Mouse (Mus musculus): ENCODE results near the gene Itpr2. TPM values are rescaled to one million over a fixed set of nuclear protein-coding genes. Genes with fewer than 3 reads are reported as not detected.
A peak's percentile ranks its signal among the peaks of the same experiment; 100 is the strongest.

Itpr2 gene
- polyA plus RNA-seq, 1 experiment = 10.5 TPM

DNA sequence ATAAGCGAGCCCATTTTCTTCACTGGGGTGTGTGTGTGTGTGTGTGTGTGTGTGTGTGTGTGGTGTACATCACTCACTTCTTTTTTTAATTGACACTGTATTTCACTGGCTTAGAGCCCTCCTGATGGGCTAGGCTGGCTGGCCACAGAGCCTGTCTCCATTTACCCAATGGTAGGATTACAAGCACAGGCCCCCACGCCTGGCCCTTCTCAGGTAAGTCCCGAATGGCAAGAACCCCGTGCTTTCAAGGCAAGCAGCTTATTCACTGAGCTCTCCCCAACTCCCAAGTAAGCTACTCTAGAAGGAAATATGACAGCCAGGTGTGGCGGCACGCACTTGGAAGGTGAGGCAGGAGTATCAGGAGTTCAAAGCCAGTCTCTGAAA is 91.6 kb downstream of the Itpr2 start:
- no peak overlapping the region for H3K4me3 ChIP-seq (ENCODE audit: low read depth, low read length)
- H3K27ac ChIP-seq (ENCODE audit: insufficient read depth, low read depth, low read length) = no peak overlapping the region
- no peaks in the 10 kb centered on the region for H3K4me1 ChIP-seq (ENCODE audit: control insufficient read depth, insufficient read depth, insufficient read length, low read length)
- 76% methylated on average over 6 of the region's 6 CpGs for WGBS
- TF ChIP-seq POLR2A (IDR thresholded peaks at IDR 0.05; ENCODE audit: low read depth, low read length) (no peak), CTCF (IDR thresholded peaks at IDR 0.05; ENCODE audit: extremely low read depth, insufficient read length, insufficient replicate concordance, low read depth, low read length) (no peak)
- H3K36me3 ChIP-seq (ENCODE audit: control insufficient read depth, insufficient read depth, low read length) = 0 out of 2 replicates have a peak, but pooled peaks cover 2% of the 10 kb centered on the region
- H3K27me3 ChIP-seq (ENCODE audit: control insufficient read depth, insufficient read depth, low read length) = no peaks in the 10 kb centered on the region

DNA sequence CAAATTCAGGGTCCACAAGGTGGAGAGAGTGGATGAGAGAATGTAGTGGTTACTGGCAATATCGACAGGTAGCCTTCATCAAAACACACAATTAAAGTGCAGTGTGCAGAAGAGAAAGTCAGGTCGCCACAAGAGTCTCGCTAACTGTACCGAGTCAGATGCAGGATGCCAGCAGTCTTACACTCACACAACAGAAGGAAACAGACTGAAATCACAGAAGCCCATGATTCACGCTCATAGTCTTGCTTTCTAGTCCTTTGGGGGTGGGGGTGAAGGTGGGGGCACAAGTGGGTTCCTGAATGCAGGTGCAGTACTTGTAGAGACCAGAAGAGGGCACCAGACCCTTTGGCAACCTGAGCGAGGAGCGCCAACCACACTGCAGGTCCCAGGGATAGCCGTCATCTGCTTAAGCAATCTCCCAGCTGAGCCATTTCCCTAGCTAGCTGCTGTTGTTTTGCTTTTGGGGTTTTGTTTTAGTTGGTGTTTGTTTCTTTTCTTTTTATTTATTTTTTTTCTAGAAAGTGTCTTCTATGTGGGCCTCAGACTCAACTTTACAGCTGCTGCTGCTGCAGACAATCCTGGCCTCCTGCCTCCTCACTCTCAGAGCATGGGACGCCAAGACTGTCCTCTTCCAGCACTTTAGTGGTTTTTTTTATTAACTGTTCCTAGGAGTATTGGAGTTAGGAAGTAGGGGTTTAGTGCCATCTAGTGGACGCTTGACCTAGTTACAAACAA is 92.2 kb downstream of the Itpr2 start:
- WGBS = 22% methylated on average over 10 of the region's 10 CpGs
- Histone ChIP-seq H3K36me3 (ENCODE audit: control insufficient read depth, insufficient read depth, low read length) (no peaks in the 10 kb centered on the region), H3K4me1 (ENCODE audit: control insufficient read depth, insufficient read depth, insufficient read length, low read length) (no peaks in the 10 kb centered on the region), H3K27me3 (ENCODE audit: control insufficient read depth, insufficient read depth, low read length) (no peaks in the 10 kb centered on the region), H3K27ac (ENCODE audit: insufficient read depth, low read depth, low read length) (no peak overlapping the region), H3K4me3 (ENCODE audit: low read depth, low read length) (0 out of 2 replicates have a peak overlapping the region, but pooled peaks have one; percentile 8)
- TF ChIP-seq POLR2A (IDR thresholded peaks at IDR 0.05; ENCODE audit: low read depth, low read length) = no peak
- peak; percentile 91 for TF ChIP-seq CTCF (IDR thresholded peaks at IDR 0.05; ENCODE audit: extremely low read depth, insufficient read length, insufficient replicate concordance, low read depth, low read length)

DNA sequence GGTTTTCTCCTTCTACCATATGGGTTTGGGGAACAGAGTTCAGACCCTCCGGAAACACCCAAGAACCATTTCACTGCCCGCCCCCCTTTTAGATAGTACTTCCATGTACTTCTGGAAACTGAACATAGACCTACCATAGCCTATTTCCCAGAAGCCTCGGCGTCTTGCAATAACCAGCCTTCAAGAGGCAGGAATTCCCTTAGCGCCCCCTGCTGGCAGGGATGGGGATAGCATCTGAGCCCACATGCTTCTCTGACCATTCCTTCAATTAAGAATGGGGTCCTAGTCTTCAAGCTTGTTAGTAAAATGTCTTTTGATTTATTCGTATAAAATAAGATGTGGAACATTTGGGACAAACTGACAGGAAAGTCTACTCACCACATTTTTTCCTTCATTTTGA is 96.6 kb downstream of the Itpr2 start:
- no peak overlapping the region for H3K27ac ChIP-seq (ENCODE audit: insufficient read depth, low read depth, low read length)
- H3K36me3 ChIP-seq (ENCODE audit: control insufficient read depth, insufficient read depth, low read length) = no peaks in the 10 kb centered on the region
- H3K27me3 ChIP-seq (ENCODE audit: control insufficient read depth, insufficient read depth, low read length) = no peaks in the 10 kb centered on the region
- H3K4me1 ChIP-seq (ENCODE audit: control insufficient read depth, insufficient read depth, insufficient read length, low read length) = no peaks in the 10 kb centered on the region
- no peak overlapping the region for H3K4me3 ChIP-seq (ENCODE audit: low read depth, low read length)
- WGBS = 47% methylated on average over 6 of the region's 6 CpGs
- peak; percentile 98; the same call in 1 of the 2 replicates for TF ChIP-seq CTCF (IDR thresholded peaks at IDR 0.05; ENCODE audit: extremely low read depth, insufficient read length, insufficient replicate concordance, low read depth, low read length)
- TF ChIP-seq POLR2A (IDR thresholded peaks at IDR 0.05; ENCODE audit: low read depth, low read length) = no peak

DNA sequence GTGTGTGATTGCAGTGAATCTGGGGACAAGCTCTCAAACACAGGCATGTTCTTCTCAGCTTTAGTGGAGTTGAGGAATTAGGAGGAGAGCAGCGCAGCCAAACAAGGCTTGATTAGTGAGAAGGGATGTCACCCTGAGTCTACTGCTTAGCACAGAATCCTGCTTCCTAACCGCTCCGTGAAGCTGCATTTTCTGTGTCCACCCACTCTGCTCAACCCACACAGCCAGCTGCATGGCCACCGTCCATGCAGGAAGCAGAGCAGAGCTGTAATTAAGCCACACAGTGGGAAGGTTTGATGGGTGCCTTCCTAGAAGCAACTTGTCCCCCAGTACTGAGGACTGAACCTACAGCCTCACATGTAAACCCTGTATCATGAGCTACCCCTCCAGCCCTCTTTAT is 97.1 kb downstream of the Itpr2 start:
- no peak overlapping the region for H3K4me3 ChIP-seq (ENCODE audit: low read depth, low read length)
- H3K27me3 ChIP-seq (ENCODE audit: control insufficient read depth, insufficient read depth, low read length) = no peaks in the 10 kb centered on the region
- 91% methylated on average over 4 of the region's 4 CpGs for WGBS
- no peaks in the 10 kb centered on the region for H3K4me1 ChIP-seq (ENCODE audit: control insufficient read depth, insufficient read depth, insufficient read length, low read length)
- TF ChIP-seq POLR2A (IDR thresholded peaks at IDR 0.05; ENCODE audit: low read depth, low read length) (no peak), CTCF (IDR thresholded peaks at IDR 0.05; ENCODE audit: extremely low read depth, insufficient read length, insufficient replicate concordance, low read depth, low read length) (no peak)
- no peak overlapping the region for H3K27ac ChIP-seq (ENCODE audit: insufficient read depth, low read depth, low read length)
- H3K36me3 ChIP-seq (ENCODE audit: control insufficient read depth, insufficient read depth, low read length) = no peaks in the 10 kb centered on the region

DNA sequence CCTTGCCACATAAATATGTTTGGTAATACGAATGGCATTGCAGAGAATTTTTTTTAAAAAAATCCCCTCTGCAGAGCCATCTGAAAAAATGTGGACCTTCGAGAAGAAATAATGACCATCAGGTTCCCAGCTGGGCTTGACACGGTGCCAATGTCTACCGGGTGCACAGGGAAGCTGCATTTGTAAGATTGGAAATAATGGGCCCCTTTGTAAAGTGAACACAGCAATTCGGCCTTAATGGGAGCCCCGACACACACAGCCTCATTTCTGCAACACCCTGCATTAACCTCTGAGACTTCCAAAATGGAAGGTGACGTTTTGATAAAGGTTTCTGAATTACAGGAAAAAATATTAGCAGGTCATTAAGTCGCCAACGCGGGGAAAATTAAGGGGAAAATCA is 97.9 kb downstream of the Itpr2 start:
- no peak overlapping the region for H3K27ac ChIP-seq (ENCODE audit: insufficient read depth, low read depth, low read length)
- no peak overlapping the region for H3K4me3 ChIP-seq (ENCODE audit: low read depth, low read length)
- no peak for TF ChIP-seq POLR2A (IDR thresholded peaks at IDR 0.05; ENCODE audit: low read depth, low read length)
- TF ChIP-seq CTCF (IDR thresholded peaks at IDR 0.05; ENCODE audit: extremely low read depth, insufficient read length, insufficient replicate concordance, low read depth, low read length) = no peak
- no peaks in the 10 kb centered on the region for H3K36me3 ChIP-seq (ENCODE audit: control insufficient read depth, insufficient read depth, low read length)
- WGBS = 80% methylated on average over 10 of the region's 10 CpGs
- H3K27me3 ChIP-seq (ENCODE audit: control insufficient read depth, insufficient read depth, low read length) = no peaks in the 10 kb centered on the region
- no peaks in the 10 kb centered on the region for H3K4me1 ChIP-seq (ENCODE audit: control insufficient read depth, insufficient read depth, insufficient read length, low read length)

DNA sequence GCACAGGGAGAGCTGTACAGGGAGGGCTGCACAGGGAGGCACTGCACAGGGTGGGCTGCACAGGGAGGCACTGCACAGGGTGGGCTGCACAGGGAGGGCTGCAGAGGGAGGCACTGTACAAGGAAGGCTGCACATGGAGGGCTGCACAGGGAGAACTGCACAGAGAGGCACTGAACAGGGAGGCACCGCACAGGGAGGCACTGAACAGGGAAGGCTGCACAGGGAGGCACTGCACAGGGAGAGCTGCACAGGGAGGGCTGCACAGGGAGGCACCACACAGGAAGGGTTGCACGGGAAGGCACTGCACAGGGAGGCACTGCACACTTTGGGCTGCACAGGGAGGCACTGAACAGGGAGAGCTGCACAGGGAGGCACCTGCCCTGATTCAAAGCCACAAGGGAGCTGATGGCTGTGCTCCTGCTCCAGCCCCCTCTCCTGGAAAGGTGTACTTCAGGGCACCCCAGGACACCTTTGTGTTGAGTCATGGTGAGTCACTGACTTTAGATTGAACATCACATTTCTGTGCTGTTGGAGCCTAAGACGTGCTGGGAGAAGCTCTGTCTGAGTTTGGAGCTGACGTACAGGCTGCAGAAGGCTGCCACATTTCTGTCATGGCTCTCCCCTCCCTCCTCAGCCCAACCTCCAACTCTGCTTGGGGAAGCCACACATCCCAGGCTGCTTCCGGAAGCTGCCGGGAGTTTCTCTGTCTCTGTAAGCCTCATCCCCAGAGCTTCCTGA is 98.9 kb downstream of the Itpr2 start:
- Histone ChIP-seq H3K4me1 (ENCODE audit: control insufficient read depth, insufficient read depth, insufficient read length, low read length) (no peaks in the 10 kb centered on the region), H3K27me3 (ENCODE audit: control insufficient read depth, insufficient read depth, low read length) (no peaks in the 10 kb centered on the region), H3K36me3 (ENCODE audit: control insufficient read depth, insufficient read depth, low read length) (no peaks in the 10 kb centered on the region), H3K4me3 (ENCODE audit: low read depth, low read length) (no peak overlapping the region), H3K27ac (ENCODE audit: insufficient read depth, low read depth, low read length) (no peak overlapping the region)
- TF ChIP-seq POLR2A (IDR thresholded peaks at IDR 0.05; ENCODE audit: low read depth, low read length) (no peak), CTCF (IDR thresholded peaks at IDR 0.05; ENCODE audit: extremely low read depth, insufficient read length, insufficient replicate concordance, low read depth, low read length) (no peak)
- WGBS = 67% methylated on average over 6 of the region's 6 CpGs

DNA sequence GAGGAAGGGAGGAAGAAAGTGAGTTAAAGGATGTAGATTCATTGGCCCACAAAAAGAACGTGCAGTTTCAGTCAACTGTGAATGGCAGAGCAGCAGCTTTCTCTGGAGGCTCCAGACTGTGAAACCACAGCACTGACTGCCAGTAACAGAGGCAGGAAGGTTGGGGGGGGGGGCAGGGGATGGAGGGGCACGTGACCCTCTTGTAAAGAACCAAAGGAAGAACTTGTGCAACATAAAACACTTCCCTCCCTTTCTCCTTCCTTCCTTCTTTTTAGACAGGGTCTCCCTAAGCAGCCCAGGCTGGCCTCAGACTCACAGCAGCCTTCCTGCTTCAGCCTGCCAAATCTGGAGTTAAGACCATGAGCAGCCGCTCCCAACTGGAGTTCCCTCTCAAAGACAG is 104.2 kb downstream of the Itpr2 start:
- TF ChIP-seq CTCF (IDR thresholded peaks at IDR 0.05; ENCODE audit: extremely low read depth, insufficient read length, insufficient replicate concordance, low read depth, low read length) = no peak
- TF ChIP-seq POLR2A (IDR thresholded peaks at IDR 0.05; ENCODE audit: low read depth, low read length) = no peak
- Histone ChIP-seq H3K4me1 (ENCODE audit: control insufficient read depth, insufficient read depth, insufficient read length, low read length) (no peaks in the 10 kb centered on the region), H3K36me3 (ENCODE audit: control insufficient read depth, insufficient read depth, low read length) (0 out of 2 replicates have a peak, but pooled peaks cover 2% of the 10 kb centered on the region), H3K27me3 (ENCODE audit: control insufficient read depth, insufficient read depth, low read length) (no peaks in the 10 kb centered on the region), H3K4me3 (ENCODE audit: low read depth, low read length) (no peak overlapping the region), H3K27ac (ENCODE audit: insufficient read depth, low read depth, low read length) (no peak overlapping the region)
- 72% methylated on average over 3 of the region's 3 CpGs for WGBS
